Mouse (Mus musculus) olfactory bulb, adult 2 months (tissue): Measurements from ENCODE around the gene Malrd1.

Experiments used
- CTCF ChIP-seq: fragments of 200-500 bp; IDR thresholded peaks from 2 replicates; pipeline ENCODE4 v1.5.1; 2012; ENCODE audit warnings: low read depth, mild to moderate bottlenecking, low read length, moderate library complexity; ENCODE audit not compliant: insufficient read depth
- POLR2A ChIP-seq: fragments of 200-500 bp; IDR thresholded peaks from 2 replicates; pipeline ENCODE4 v1.6.1; 2012; ENCODE audit warnings: mild to moderate bottlenecking, low read depth, low read length, moderate library complexity; ENCODE audit not compliant: insufficient read depth

DNA sequence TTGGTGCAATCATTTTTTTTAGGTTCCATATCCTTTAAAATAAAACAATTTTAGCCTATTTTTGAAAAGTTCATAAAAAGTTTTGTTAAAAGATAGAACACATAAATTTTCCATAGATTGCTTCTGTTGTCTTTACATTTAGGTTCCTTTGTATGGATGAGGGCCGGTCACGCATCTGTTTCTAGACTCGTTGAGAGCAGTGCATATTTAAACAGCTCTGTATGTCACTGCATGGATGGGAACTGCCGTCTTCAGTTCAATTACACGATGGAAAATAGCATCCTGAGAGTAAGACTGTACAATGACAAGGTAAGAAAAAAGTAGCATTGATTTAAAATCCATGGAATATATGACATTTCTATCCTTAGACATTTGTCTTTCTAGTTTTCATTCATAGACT is 87.7 kb downstream of the Malrd1 start:
- no peak for TF ChIP-seq CTCF
- no peak for TF ChIP-seq POLR2A
